Mouse (Mus musculus): ENCODE measurements around the gene Tuba1a. TPM values are rescaled to one million over a fixed set of nuclear protein-coding genes. Genes with fewer than 3 reads are reported as not detected.
A peak's percentile ranks its signal among the peaks of the same experiment; 100 is the strongest.

Tuba1a gene
- 100 to 1,000 TPM; 800 to 882 (median 860) TPM for total RNA-seq (2022)

DNA sequence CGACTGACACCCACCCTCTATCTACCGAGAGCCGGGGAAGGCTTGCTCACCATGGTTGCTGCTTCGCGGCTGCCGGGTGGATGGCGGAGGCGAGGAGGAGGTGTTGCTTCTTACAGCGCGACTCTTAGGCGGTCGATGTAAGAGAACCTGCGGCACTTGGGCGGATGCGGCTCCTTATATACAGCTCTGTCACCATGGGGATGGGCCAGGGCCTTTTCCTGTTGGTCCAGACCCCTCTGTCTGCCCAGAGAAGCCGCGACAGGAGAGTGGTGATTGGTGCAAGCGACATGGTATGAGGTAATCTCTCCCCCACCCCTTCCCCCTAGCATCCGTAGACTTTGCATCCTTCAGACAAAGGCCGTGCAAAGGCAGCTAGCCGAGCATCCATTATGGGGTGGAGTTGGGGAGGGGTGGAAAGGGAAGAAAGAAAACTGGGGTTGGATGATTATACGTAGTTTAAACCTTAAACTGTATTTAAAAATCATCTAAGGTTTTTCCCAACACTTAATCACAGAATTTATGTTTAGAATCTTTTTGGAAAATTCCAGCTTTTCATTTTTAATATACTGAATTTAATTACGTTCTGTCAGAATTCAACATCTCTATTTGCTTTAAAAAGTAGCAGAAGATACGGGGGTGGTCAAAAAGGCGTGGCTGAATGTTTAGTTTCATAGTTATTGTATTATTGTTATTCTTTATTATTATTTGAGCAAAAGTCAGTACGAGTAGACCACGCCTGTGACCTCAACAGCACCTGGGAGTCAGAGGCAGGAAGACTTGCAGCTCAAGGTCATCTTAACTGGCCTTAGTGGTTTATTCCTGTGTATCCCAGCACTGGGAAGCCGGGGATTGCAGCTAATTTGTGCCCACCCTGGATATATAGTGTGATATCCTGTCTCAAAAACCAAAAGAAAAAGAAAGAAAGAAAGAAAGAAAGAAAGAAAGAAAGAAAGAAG lies at the start of gene Tuba1a, which contains the start of gene Gm49450:
Gene Tuba1a, minus strand, starts transcription at position 303 of the 956 bp plus-strand sequence.
Gene Gm49450, minus strand, starts transcription at position 151 of the 956 bp plus-strand sequence.
- DNase-seq (ENCODE audit: low spot score in 2 of 2): peak; percentile 97

DNA sequence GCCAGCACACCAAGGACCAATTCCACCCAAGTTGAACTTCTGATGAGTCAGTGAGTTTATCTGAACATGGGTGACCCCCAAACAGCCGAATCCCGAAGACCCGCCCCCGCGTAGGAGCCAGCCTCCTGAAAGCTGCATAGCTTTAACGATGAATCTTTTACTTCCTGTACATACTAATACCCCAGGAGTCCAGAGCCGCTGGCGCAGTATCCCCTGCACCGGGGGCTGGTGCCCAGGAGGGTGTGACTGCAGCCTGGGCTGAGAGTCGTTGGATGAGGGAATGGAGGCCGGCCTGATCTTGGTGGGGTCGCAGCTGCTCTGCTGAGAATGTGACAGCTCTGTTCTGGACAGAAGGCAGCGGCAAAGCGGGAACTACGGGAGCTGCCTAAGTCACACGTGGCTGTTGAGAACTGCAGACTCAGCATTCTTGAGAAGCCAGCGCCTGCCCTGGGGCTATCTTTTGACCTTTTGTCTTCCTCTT lies 48.0 kb upstream of the Tuba1a start:
- DNase-seq (ENCODE audit: low spot score in 2 of 2): no peak

GRCm38 (mm10) chr15:99000535-99001283 lies 47.2 kb upstream of the Tuba1a start:
- no peak for DNase-seq (ENCODE audit: low spot score in 2 of 2)

DNA sequence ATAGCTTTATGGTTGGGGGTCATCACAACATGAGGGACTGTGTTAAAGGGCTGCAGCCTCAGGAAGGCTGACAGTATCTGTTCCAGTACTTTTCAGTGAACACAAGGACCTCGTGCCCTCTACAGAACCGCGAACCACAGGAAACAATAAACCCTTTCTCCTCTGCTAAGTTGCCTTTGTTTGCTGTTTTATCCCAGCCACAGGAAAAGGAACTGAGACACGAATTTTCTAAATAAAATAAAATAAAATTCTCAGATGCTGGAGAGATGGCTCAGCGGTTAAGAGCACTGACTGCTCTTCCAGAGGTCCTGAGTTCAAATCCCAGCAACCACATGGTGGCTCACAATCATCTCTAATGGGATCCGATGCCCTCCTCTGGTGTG lies 45.3 kb upstream of the Tuba1a start:
- DNase-seq (ENCODE audit: low spot score in 2 of 2): no peak

- no peak for DNase-seq (ENCODE audit: low spot score in 2 of 2)
Measured at GRCm38 (mm10) chr15:98997938-98998774, 44.7 kb upstream of the Tuba1a start.

GRCm38 (mm10) chr15:98996840-98997239 lies 43.3 kb upstream of the Tuba1a start:
- no peak for DNase-seq (ENCODE audit: low spot score in 2 of 2)

DNA sequence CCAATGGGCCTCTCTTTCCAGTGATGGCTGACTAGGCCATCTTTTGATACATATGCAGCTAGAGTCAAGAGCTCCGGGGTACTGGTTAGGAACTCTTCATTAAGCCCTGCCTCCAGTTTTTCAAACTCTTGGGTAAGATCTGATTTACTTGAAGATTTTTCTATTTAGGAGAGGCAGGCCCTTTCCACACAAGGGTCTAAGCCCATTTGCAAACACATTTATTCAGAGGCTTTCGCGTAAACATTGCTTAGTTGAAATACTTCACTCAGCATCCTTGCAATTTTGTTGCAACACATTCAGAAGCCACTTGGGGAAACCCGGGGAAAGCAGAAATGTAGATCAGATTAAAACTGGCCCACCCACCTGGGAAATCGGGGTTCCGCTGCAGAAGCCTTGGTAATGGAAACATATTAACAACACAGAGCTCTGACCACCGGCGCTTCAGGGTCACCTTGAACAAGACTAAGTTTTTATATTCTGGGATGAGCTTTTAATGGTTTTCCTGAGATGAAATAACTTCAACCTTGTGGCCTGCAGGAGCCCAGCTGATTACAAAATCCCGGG lies 41.5 kb upstream of the Tuba1a start:
- no peak for DNase-seq (ENCODE audit: low spot score in 2 of 2)

GRCm38 (mm10) chr15:98993865-98994264 lies 40.4 kb upstream of the Tuba1a start:
- DNase-seq (ENCODE audit: low spot score in 2 of 2): peak; percentile 82 to 87

- DNase-seq (ENCODE audit: low spot score in 2 of 2): peak; percentile 88 to 95
Measured at GRCm38 (mm10) chr15:98993093-98993793, 39.7 kb upstream of the Tuba1a start.

DNA sequence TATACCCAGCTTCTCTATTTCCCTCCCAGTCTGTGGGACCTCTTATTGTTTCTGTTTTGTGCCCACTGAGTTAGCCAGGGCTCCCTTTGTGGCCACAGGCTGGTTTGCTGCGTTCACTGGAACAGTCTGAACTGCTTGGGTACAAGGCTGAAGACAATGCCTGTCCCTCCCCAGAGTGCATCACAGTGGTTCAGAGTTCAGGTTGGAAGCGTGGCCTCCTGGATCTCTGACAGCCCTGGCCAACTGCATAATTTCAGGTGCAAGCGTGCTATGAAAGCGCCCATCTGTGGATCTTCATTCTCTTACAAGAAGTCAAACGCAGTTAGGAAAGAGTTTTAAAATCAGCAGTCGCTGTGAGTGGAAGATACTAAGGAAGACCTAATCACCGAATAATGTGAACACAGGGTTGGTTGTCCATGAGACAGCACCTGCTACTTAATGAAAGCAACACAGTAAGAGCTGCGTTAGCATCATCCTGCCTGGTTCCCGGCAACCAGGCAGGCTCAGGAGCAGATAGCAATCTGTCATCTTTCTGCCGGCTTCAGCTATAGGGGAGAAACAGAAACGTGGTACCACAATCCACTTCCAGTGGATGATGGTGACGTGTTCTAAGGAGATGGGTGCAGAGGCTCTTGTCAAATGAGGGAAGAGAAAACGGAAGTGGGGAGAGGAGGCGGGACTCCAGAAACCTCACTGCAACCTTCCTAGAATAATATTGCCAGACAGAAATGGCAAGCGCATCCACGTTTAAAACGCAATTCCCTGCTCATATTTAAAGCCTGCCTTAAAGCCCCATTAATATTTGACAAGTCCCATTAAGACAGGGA lies 38.8 kb upstream of the Tuba1a start:
- DNase-seq (ENCODE audit: low spot score in 2 of 2): peak; percentile 77 to 88

DNA sequence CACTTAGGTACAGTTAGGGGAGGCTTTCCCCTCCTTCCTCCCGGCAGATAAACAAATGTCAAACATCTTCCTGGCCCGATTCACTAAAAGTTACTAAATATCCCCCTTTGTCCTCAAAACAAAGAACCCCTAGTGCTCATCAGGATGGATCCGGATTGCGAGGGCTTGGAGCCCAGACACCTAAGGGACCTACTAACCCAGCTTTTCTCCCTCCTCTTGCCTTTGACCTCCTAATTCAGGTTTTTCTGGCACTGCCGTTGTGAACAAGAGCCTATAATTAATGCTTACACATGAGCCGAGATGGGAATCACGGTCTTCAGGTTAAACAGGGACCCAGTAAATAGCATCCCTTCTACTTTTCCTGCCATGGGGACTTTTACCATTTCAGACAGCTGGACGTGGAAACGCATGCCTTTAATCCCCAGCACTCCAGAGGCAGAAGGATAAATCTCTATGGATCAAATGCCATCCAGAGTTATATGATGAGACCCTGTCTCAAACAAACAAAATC lies 38.1 kb upstream of the Tuba1a start:
- no peak for DNase-seq (ENCODE audit: low spot score in 2 of 2)

DNA sequence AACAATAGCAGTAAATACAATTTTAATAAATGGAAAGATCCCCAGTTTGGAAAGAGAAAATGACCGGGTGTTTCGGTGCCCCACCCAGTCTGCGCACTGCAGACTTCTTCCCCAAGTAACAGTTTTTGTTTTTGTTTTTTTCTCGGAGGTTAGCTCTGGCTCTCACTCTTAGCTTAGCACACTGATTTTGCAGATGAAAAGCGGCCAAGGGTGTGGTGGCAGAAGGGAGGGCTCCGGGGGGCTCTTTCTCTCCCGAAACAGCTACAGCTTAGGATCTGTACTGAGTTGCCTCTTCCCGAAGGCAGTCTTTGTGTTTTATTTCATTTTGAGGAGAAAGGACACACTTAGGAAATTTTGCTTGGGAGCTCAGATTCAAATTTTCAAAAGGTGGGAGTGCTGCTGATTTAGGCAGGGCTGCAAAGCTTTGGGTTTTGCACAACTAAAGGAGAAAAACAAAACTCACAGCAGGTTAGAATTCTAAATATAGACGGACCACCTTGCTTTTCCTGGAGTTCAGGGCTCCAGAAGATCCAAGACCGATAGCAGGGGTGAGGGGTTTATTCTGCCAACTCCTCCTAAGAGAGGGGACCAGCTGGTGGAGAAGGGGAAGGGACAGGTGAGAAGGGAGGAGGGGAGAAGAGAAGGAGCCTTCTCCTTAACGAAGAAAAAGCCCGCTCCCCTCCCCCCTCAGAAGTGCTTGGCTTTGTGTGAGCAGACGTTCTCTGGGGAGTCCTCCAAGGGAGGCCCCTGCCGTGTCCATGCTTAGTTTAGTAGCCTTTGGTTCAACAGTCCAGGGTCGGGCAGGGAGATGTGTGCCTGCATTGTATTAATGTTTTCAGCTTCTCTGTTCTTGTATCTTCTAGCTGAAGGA lies 37.4 kb upstream of the Tuba1a start:
- DNase-seq (ENCODE audit: low spot score in 2 of 2): no peak

GRCm38 (mm10) chr15:98989701-98990430 lies 36.4 kb upstream of the Tuba1a start:
- DNase-seq (ENCODE audit: low spot score in 2 of 2): no peak

GRCm38 (mm10) chr15:98988787-98989186 lies 35.3 kb upstream of the Tuba1a start:
- DNase-seq (ENCODE audit: low spot score in 2 of 2): no peak

DNA sequence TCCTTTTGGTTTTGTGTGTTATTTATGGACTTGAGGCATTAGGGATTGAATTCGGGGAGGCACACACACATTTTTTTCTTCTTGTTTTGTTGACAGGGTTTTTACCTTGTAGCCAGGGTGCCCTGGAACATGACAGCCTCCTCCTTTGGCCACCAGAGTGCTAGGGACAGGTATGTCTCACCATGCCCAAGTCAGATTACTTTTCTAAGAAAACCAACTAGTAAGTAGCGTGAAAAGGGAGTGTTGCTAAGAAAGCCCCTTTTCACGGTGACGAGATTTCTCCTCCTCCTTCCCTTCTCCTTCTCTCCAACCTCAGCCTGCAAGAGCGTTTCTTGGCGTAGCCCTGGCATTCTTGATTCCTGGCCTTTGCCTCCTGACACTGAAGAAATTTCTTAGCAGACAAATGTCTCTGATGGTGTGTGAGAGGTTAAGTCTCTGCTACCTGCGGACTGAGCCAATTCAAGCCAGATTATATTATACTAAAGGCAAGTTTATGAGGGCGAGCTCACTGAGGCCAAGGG lies 34.2 kb upstream of the Tuba1a start:
- DNase-seq (ENCODE audit: low spot score in 2 of 2): no peak

GRCm38 (mm10) chr15:98987077-98987630 lies 33.7 kb upstream of the Tuba1a start:
- no peak for DNase-seq (ENCODE audit: low spot score in 2 of 2)
